Mouse (Mus musculus) lung, postnatal 0 days (tissue): Measurements from ENCODE around the gene Brf1. TPM values are rescaled to one million over a fixed set of nuclear protein-coding genes. Genes with fewer than 3 reads are reported as not detected.

Source experiments
- ATAC-seq: fragments of 200-750 bp; cut with Nextera tagmentation; 2 replicates; pipeline ENCODE4 v1.8.0; 2017; ENCODE audit warnings: moderate library complexity
- DNase-seq: peaks from one replicate; pipeline ENCODE4 v3.0.0-alpha.2; 2016; ENCODE audit warnings: low spot score
- H3K27ac ChIP-seq: fragments of 300-500 bp; sonication (generic); 2 replicates; pipeline ENCODE4 v1.5.1; 2014; ENCODE audit warnings: antibody characterized with exemption, mild to moderate bottlenecking, low read length, mixed read lengths
- H3K27me3 ChIP-seq: fragments of 300-500 bp; sonication (generic); replicated peaks from 2 replicates; pipeline ENCODE4 v1.6.1; 2014; ENCODE audit warnings: low read length, mixed read lengths; ENCODE audit not compliant: insufficient read depth
- H3K36me3 ChIP-seq: fragments of 300-500 bp; sonication (generic); 2 replicates; pipeline ENCODE4 v1.6.1; 2014; ENCODE audit warnings: low read length, mixed read lengths; ENCODE audit not compliant: insufficient read depth
- H3K4me1 ChIP-seq: fragments of 300-500 bp; sonication (generic); 2 replicates; pipeline ENCODE4 v1.6.1; 2014; ENCODE audit warnings: antibody characterized with exemption, low read depth, low read length, mixed read lengths; ENCODE audit not compliant: insufficient read depth
- H3K4me2 ChIP-seq: fragments of 300-500 bp; sonication (generic); replicated peaks from 2 replicates; pipeline ENCODE4 v1.6.1; 2014; ENCODE audit warnings: low read depth, mild to moderate bottlenecking, low read length, moderate library complexity, mixed read lengths
- H3K4me3 ChIP-seq: fragments of 300-500 bp; sonication (generic); 2 replicates; pipeline ENCODE4 v1.5.1; 2014; ENCODE audit warnings: low read depth, low read length
- H3K9ac ChIP-seq: fragments of 300-500 bp; sonication (generic); replicated peaks from 2 replicates; pipeline ENCODE4 v1.6.1; 2014; ENCODE audit warnings: low read depth, mild to moderate bottlenecking
- H3K9me3 ChIP-seq: fragments of 300-500 bp; sonication (generic); 2 replicates; pipeline ENCODE4 v1.6.1; 2016; ENCODE audit warnings: low read length, mixed read lengths
- CTCF ChIP-seq: IDR thresholded peaks from 2 replicates; pipeline ENCODE4 v1.5.1; 2016; ENCODE audit warnings: antibody characterized with exemption, mild to moderate bottlenecking
- EP300 ChIP-seq: IDR thresholded peaks from 2 replicates; pipeline ENCODE4 v1.6.1; 2016; ENCODE audit warnings: antibody characterized with exemption, mild to moderate bottlenecking, control low read depth
- WGBS: fragments of 180-500 bp; shearing (Covaris S2); extraction: QIAGEN DNeasy Blood & Tissue Kit; methylation state at CpG from one replicate; pipeline ENCODE4 v1.1.7; 2014; 5-methylcytosine and 5-hydroxymethylcytosine counted together
- polyA plus RNA-seq: library from polyadenylated mRNA; unstranded; fragments of >200 nt; fragmentation: Nextera tagmentation; extraction: Ambion mirVana; gene quantifications from 2 replicates; pipeline ENCODE4 v1.2.1, GENCODE M21; 2015

Brf1 gene
- polyA plus RNA-seq, 1 experiment from 2014 or later: 38.8 TPM

DNA sequence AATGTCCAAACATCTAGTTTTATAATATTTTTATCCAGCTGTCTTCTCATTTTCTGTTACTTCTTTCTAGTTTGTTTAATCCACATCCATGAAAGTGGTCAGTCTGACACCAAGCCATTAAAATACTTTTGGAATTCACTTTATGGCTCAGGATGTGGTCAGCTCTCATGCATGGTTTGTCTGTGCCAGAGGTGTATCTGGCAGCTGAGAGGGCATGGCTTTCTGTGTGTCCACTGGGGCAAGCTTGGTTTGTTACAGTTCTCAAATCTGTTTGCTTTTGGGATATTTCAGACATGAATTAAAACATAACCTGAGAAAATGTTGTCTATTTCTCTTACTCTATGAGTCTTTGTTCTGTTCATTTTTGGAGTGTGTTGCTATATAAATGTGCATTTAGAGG is 21.0 kb upstream of the Brf1 start:
- no peaks in the 10 kb centered on the region for H3K9me3 ChIP-seq
- no peaks in the 10 kb centered on the region for H3K27me3 ChIP-seq
- TF ChIP-seq EP300: no peak
- no peak for TF ChIP-seq CTCF
- no peak overlapping the region for H3K9ac ChIP-seq
- DNase-seq (no peak), ATAC-seq (no peak)
- no peak overlapping the region for H3K4me2 ChIP-seq
- H3K27ac ChIP-seq: no peak overlapping the region
- no peaks in the 10 kb centered on the region for H3K4me1 ChIP-seq
- H3K4me3 ChIP-seq: no peak overlapping the region
- no peaks in the 10 kb centered on the region for H3K36me3 ChIP-seq

DNA sequence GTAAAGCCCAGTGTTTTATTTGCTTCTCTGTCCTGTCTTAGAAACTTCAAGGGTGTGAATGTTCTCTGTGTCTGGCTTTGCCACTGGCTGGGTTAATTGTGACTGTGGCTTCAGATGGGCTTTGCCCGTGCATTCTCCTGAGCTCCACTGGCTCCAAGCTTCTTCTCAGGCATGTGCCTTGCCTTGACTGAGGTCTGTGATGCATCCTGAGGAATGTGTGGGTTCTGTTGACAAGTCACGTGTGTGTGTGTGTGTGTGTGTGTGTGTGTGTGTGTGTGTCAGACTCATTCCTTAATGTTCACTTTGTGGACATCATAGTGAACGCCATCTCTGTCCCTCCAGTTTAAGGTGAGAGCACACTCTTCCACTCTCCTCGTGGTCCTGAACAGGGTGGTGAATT is 18.3 kb upstream of the Brf1 start:
- no peak for ATAC-seq
- DNase-seq: no peak
- Histone ChIP-seq H3K27me3 (no peaks in the 10 kb centered on the region), H3K4me2 (no peak overlapping the region), H3K4me1 (peaks cover 9% of the 10 kb centered on the region; the same call in 1 of the 2 replicates), H3K9me3 (no peaks in the 10 kb centered on the region), H3K4me3 (no peak overlapping the region), H3K27ac (no peak overlapping the region), H3K9ac (no peak overlapping the region), H3K36me3 (no peaks in the 10 kb centered on the region)
- 78% methylated on average over 4 of the region's 4 CpGs for WGBS
- no peak for TF ChIP-seq CTCF
- TF ChIP-seq EP300: no peak

GRCm38 (mm10) chr12:113017429-113017984 is 17.0 kb upstream of the Brf1 start:
- no peak for TF ChIP-seq CTCF
- no peak for TF ChIP-seq EP300
- Histone ChIP-seq H3K9ac (no peak overlapping the region), H3K9me3 (no peaks in the 10 kb centered on the region), H3K4me1 (peaks cover 11% of the 10 kb centered on the region; the same call in 1 of the 2 replicates), H3K36me3 (no peaks in the 10 kb centered on the region), H3K27me3 (no peaks in the 10 kb centered on the region), H3K4me3 (no peak overlapping the region), H3K4me2 (no peak overlapping the region), H3K27ac (no peak overlapping the region)
- ATAC-seq (no peak), DNase-seq (no peak)
- 72% methylated on average over 9 of the region's 9 CpGs for WGBS

DNA sequence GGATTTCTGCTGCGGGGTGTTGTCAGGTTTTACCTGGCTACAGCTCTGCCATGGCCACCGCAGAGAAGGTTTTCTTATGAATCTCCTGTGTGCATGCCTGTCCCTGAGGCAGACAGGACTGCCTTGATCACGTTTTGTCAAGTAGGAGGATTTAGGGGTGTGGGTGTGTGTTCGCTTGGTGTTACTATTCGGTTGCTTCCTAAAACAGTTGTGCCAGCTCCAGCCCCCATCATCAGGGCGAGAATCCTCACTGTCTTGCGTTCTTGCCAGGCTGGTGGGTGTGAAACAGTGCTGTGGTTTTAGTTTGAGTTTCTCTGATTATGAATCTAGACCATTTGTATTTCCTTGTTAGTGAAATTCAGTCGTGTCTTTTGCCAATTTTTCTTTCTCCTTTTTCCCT is 16.5 kb upstream of the Brf1 start:
- no peak for DNase-seq
- H3K4me1 ChIP-seq: peaks cover 11% of the 10 kb centered on the region; the same call in 1 of the 2 replicates
- H3K9me3 ChIP-seq: no peaks in the 10 kb centered on the region
- H3K27me3 ChIP-seq: no peaks in the 10 kb centered on the region
- H3K4me3 ChIP-seq: no peak overlapping the region
- 67% methylated on average over 8 of the region's 8 CpGs for WGBS
- no peak for ATAC-seq
- no peak overlapping the region for H3K27ac ChIP-seq
- H3K36me3 ChIP-seq: no peaks in the 10 kb centered on the region
- no peak overlapping the region for H3K9ac ChIP-seq
- no peak for TF ChIP-seq CTCF
- TF ChIP-seq EP300: no peak
- H3K4me2 ChIP-seq: no peak overlapping the region

DNA sequence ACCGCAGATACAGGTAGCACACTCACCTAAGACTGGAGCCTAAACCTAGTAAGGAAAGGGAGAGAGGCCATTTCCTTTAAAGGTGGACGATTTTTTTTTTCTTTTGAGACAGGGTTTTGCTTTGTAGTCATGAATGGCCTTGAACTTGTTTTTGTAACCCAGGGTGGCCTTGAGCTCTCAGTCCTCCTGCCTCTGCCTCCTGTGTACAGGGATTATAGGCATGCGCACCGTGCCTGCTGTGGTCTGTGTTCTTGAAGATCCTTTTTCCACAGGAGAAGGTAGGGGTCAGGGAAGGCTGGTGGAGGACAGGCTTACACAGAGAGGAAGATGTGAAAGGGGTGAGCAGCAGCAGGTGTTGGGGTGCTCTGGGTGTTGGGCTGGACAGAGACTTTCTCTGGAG is 15.5 kb upstream of the Brf1 start:
- no peak for ATAC-seq
- no peak overlapping the region for H3K4me3 ChIP-seq

GRCm38 (mm10) chr12:113014561-113015556 is 14.4 kb upstream of the Brf1 start:
- Histone ChIP-seq H3K36me3 (no peaks in the 10 kb centered on the region), H3K27me3 (no peaks in the 10 kb centered on the region), H3K4me3 (peak overlapping the region; percentile 84), H3K9me3 (no peaks in the 10 kb centered on the region), H3K27ac (peak overlapping the region; percentile 82), H3K4me2 (peak overlapping the region; percentile 96), H3K9ac (peak overlapping the region; percentile 76), H3K4me1 (peaks cover 11% of the 10 kb centered on the region; the same call in 1 of the 2 replicates)
- ATAC-seq: peak; percentile 38
- DNase-seq: peak; percentile 66
- TF ChIP-seq CTCF: no peak
- TF ChIP-seq EP300: no peak
- WGBS: 3% methylated on average over 31 of the region's 64 CpGs

More for the DNA sequence above, 15.5 kb upstream of the Brf1 start:
- H3K9ac ChIP-seq: peak overlapping the region; percentile 76; the same call in 1 of the 2 replicates
- TF ChIP-seq EP300 (no peak), CTCF (no peak)
- H3K4me2 ChIP-seq: no peak overlapping the region
- no peaks in the 10 kb centered on the region for H3K36me3 ChIP-seq
- 64% methylated on average over 4 of the region's 4 CpGs for WGBS
- no peaks in the 10 kb centered on the region for H3K9me3 ChIP-seq
- no peak for DNase-seq
- no peaks in the 10 kb centered on the region for H3K27me3 ChIP-seq
- peaks cover 11% of the 10 kb centered on the region; the same call in 1 of the 2 replicates for H3K4me1 ChIP-seq
- H3K27ac ChIP-seq: no peak overlapping the region
